Mouse (Mus musculus): ENCODE measurements around the gene D430041D05Rik.

The D430041D05Rik gene

GRCm38 (mm10) chr2:104197281-104197680 lies 213.5 kb downstream of the D430041D05Rik start:
- DNase-seq (ENCODE audit: inconsistent ontology term) = no peak

- no peak for DNase-seq (ENCODE audit: inconsistent ontology term)
Observed at GRCm38 (mm10) chr2:104192401-104193141, 218.2 kb downstream of the D430041D05Rik start.

GRCm38 (mm10) chr2:104191723-104192122 lies 219.1 kb downstream of the D430041D05Rik start:
- no peak for DNase-seq (ENCODE audit: inconsistent ontology term)

- no peak for DNase-seq (ENCODE audit: inconsistent ontology term)
Observed at GRCm38 (mm10) chr2:104188859-104189258, 222.0 kb downstream of the D430041D05Rik start.

GRCm38 (mm10) chr2:104187073-104187472 lies 223.7 kb downstream of the D430041D05Rik start:
- no peak for DNase-seq (ENCODE audit: inconsistent ontology term)

GRCm38 (mm10) chr2:104185616-104186015 lies 225.2 kb downstream of the D430041D05Rik start:
- no peak for DNase-seq (ENCODE audit: inconsistent ontology term)

GRCm38 (mm10) chr2:104184296-104184695 lies 226.5 kb downstream of the D430041D05Rik start:
- DNase-seq (ENCODE audit: inconsistent ontology term) = no peak

GRCm38 (mm10) chr2:104183246-104183845 lies 227.5 kb downstream of the D430041D05Rik start:
- no peak for DNase-seq (ENCODE audit: inconsistent ontology term)

- no peak for DNase-seq (ENCODE audit: inconsistent ontology term)
Observed at GRCm38 (mm10) chr2:104179636-104180035, 231.2 kb downstream of the D430041D05Rik start.

GRCm38 (mm10) chr2:104178251-104178650 lies 232.6 kb downstream of the D430041D05Rik start:
- DNase-seq (ENCODE audit: inconsistent ontology term) = no peak

GRCm38 (mm10) chr2:104176979-104177704 lies 233.7 kb downstream of the D430041D05Rik start:
- DNase-seq (ENCODE audit: inconsistent ontology term) = peak; percentile 47

- peak; percentile 88 for DNase-seq (ENCODE audit: inconsistent ontology term)
Observed at GRCm38 (mm10) chr2:104176166-104176978, 234.4 kb downstream of the D430041D05Rik start.

GRCm38 (mm10) chr2:104175476-104176165 lies 235.2 kb downstream of the D430041D05Rik start:
- DNase-seq (ENCODE audit: inconsistent ontology term) = no peak

- no peak for DNase-seq (ENCODE audit: inconsistent ontology term)
Observed at GRCm38 (mm10) chr2:104173431-104173830, 237.4 kb downstream of the D430041D05Rik start.

- no peak for DNase-seq (ENCODE audit: inconsistent ontology term)
Observed at GRCm38 (mm10) chr2:104172695-104173348, 238.0 kb downstream of the D430041D05Rik start.

GRCm38 (mm10) chr2:104168186-104168896 lies 242.5 kb downstream of the D430041D05Rik start:
- no peak for DNase-seq (ENCODE audit: inconsistent ontology term)

GRCm38 (mm10) chr2:104167765-104168164 lies 243.0 kb downstream of the D430041D05Rik start:
- no peak for DNase-seq (ENCODE audit: inconsistent ontology term)

- no peak for DNase-seq (ENCODE audit: inconsistent ontology term)
Observed at GRCm38 (mm10) chr2:104165631-104166030, 245.2 kb downstream of the D430041D05Rik start.

- DNase-seq (ENCODE audit: inconsistent ontology term) = no peak
Observed at GRCm38 (mm10) chr2:104163978-104164487, 246.8 kb downstream of the D430041D05Rik start.

GRCm38 (mm10) chr2:104163418-104163817 lies 247.4 kb downstream of the D430041D05Rik start:
- no peak for DNase-seq (ENCODE audit: inconsistent ontology term)

Measured in Muller cell, postnatal 12 days (primary cell).